Mouse (Mus musculus): ENCODE data around the gene Cd6. TPM values are rescaled to one million over a fixed set of nuclear protein-coding genes. Genes with fewer than 3 reads are reported as not detected.

Cd6 gene
- polyA plus RNA-seq, 1 experiment from 2014 or later: not detected

GRCm38 (mm10) chr19:10841721-10842626, 12.1 kb upstream of the Cd6 start:
- no peak overlapping the region for H3K9ac ChIP-seq (ENCODE audit: low read depth, low read length)
- no peak for ATAC-seq
- no peaks in the 10 kb centered on the region for H3K27me3 ChIP-seq (ENCODE audit: control insufficient read depth, insufficient read depth, low read depth, low read length)
- 61% methylated on average over 16 of the region's 16 CpGs for WGBS
- H3K4me1 ChIP-seq (ENCODE audit: control insufficient read depth, insufficient read depth, low read length): no peaks in the 10 kb centered on the region
- no peaks in the 10 kb centered on the region for H3K36me3 ChIP-seq (ENCODE audit: control insufficient read depth, insufficient read depth, low read length)
- H3K27ac ChIP-seq (ENCODE audit: low read length): no peak overlapping the region
- no peaks in the 10 kb centered on the region for H3K9me3 ChIP-seq (replicated peaks; ENCODE audit: control insufficient read depth, low read length, poor library complexity, severe bottlenecking)
- no peak overlapping the region for H3K4me3 ChIP-seq (ENCODE audit: low read depth, low read length)
- H3K4me2 ChIP-seq (ENCODE audit: low read length): no peak overlapping the region

GRCm38 (mm10) chr19:10839010-10839892, 9.4 kb upstream of the Cd6 start, which contains the start of gene Slc15a3:
Gene Slc15a3 (plus strand): TSS chr19:10839727.
- Histone ChIP-seq H3K9me3 (replicated peaks; ENCODE audit: control insufficient read depth, low read length, poor library complexity, severe bottlenecking) (no peaks in the 10 kb centered on the region), H3K9ac (ENCODE audit: low read depth, low read length) (no peak within 1 kb of the TSS), H3K36me3 (ENCODE audit: control insufficient read depth, insufficient read depth, low read length) (no peaks in the 10 kb centered on the region), H3K4me3 (ENCODE audit: low read depth, low read length) (no peak within 1 kb of the TSS), H3K27ac (ENCODE audit: low read length) (no peak within 1 kb of the TSS), H3K27me3 (ENCODE audit: control insufficient read depth, insufficient read depth, low read depth, low read length) (no peaks in the 10 kb centered on the region), H3K4me2 (ENCODE audit: low read length) (no peak within 1 kb of the TSS), H3K4me1 (ENCODE audit: control insufficient read depth, insufficient read depth, low read length) (no peaks in the 10 kb centered on the region)
- ATAC-seq: no peak
- 87% methylated on average over 15 of the region's 15 CpGs for WGBS

GRCm38 (mm10) chr19:10835671-10836070, 5.8 kb upstream of the Cd6 start:
- H3K27me3 ChIP-seq (ENCODE audit: control insufficient read depth, insufficient read depth, low read depth, low read length): no peaks in the 10 kb centered on the region
- H3K4me3 ChIP-seq (ENCODE audit: low read depth, low read length): no peak overlapping the region
- H3K27ac ChIP-seq (ENCODE audit: low read length): no peak overlapping the region
- H3K36me3 ChIP-seq (ENCODE audit: control insufficient read depth, insufficient read depth, low read length): no peaks in the 10 kb centered on the region
- no peak overlapping the region for H3K9ac ChIP-seq (ENCODE audit: low read depth, low read length)
- no peaks in the 10 kb centered on the region for H3K4me1 ChIP-seq (ENCODE audit: control insufficient read depth, insufficient read depth, low read length)
- 64% methylated on average over 3 of the region's 3 CpGs for WGBS
- H3K4me2 ChIP-seq (ENCODE audit: low read length): no peak overlapping the region
- H3K9me3 ChIP-seq (replicated peaks; ENCODE audit: control insufficient read depth, low read length, poor library complexity, severe bottlenecking): no peaks in the 10 kb centered on the region
- ATAC-seq: no peak

- H3K27ac ChIP-seq (ENCODE audit: low read length): no peak overlapping the region
- no peak overlapping the region for H3K9ac ChIP-seq (ENCODE audit: low read depth, low read length)
Observed at GRCm38 (mm10) chr19:10833611-10834010, 3.8 kb upstream of the Cd6 start.

GRCm38 (mm10) chr19:10832030-10832429, 2.2 kb upstream of the Cd6 start:
- Histone ChIP-seq H3K4me3 (ENCODE audit: low read depth, low read length) (no peak overlapping the region), H3K27ac (ENCODE audit: low read length) (no peak overlapping the region), H3K4me1 (ENCODE audit: control insufficient read depth, insufficient read depth, low read length) (no peaks in the 10 kb centered on the region), H3K9me3 (replicated peaks; ENCODE audit: control insufficient read depth, low read length, poor library complexity, severe bottlenecking) (no peaks in the 10 kb centered on the region), H3K27me3 (ENCODE audit: control insufficient read depth, insufficient read depth, low read depth, low read length) (no peaks in the 10 kb centered on the region), H3K4me2 (ENCODE audit: low read length) (no peak overlapping the region), H3K9ac (ENCODE audit: low read depth, low read length) (no peak overlapping the region), H3K36me3 (ENCODE audit: control insufficient read depth, insufficient read depth, low read length) (no peaks in the 10 kb centered on the region)
- 83% methylated on average over 3 of the region's 3 CpGs for WGBS
- no peak for ATAC-seq

More at GRCm38 (mm10) chr19:10833611-10834010, 3.8 kb upstream of the Cd6 start:
- WGBS: 81% methylated on average over 3 of the region's 3 CpGs
- Histone ChIP-seq H3K9me3 (replicated peaks; ENCODE audit: control insufficient read depth, low read length, poor library complexity, severe bottlenecking) (no peaks in the 10 kb centered on the region), H3K36me3 (ENCODE audit: control insufficient read depth, insufficient read depth, low read length) (no peaks in the 10 kb centered on the region), H3K27me3 (ENCODE audit: control insufficient read depth, insufficient read depth, low read depth, low read length) (no peaks in the 10 kb centered on the region), H3K4me1 (ENCODE audit: control insufficient read depth, insufficient read depth, low read length) (no peaks in the 10 kb centered on the region), H3K4me2 (ENCODE audit: low read length) (no peak overlapping the region), H3K4me3 (ENCODE audit: low read depth, low read length) (no peak overlapping the region)
- no peak for ATAC-seq

- no peak overlapping the region for H3K4me3 ChIP-seq (ENCODE audit: low read depth, low read length)
- no peak overlapping the region for H3K27ac ChIP-seq (ENCODE audit: low read length)
- 8% methylated on average over 5 of the region's 5 CpGs for WGBS
- no peaks in the 10 kb centered on the region for H3K27me3 ChIP-seq (ENCODE audit: control insufficient read depth, insufficient read depth, low read depth, low read length)
- no peak for ATAC-seq
- H3K36me3 ChIP-seq (ENCODE audit: control insufficient read depth, insufficient read depth, low read length): no peaks in the 10 kb centered on the region
- no peaks in the 10 kb centered on the region for H3K4me1 ChIP-seq (ENCODE audit: control insufficient read depth, insufficient read depth, low read length)
- H3K4me2 ChIP-seq (ENCODE audit: low read length): no peak overlapping the region
- no peaks in the 10 kb centered on the region for H3K9me3 ChIP-seq (replicated peaks; ENCODE audit: control insufficient read depth, low read length, poor library complexity, severe bottlenecking)
- no peak overlapping the region for H3K9ac ChIP-seq (ENCODE audit: low read depth, low read length)
Observed at GRCm38 (mm10) chr19:10831424-10831823, 1.6 kb upstream of the Cd6 start.

- Histone ChIP-seq H3K4me1 (ENCODE audit: control insufficient read depth, insufficient read depth, low read length) (no peaks in the 10 kb centered on the region), H3K4me3 (ENCODE audit: low read depth, low read length) (no peak overlapping the region), H3K27me3 (ENCODE audit: control insufficient read depth, insufficient read depth, low read depth, low read length) (no peaks in the 10 kb centered on the region), H3K36me3 (ENCODE audit: control insufficient read depth, insufficient read depth, low read length) (no peaks in the 10 kb centered on the region), H3K9ac (ENCODE audit: low read depth, low read length) (no peak overlapping the region), H3K4me2 (ENCODE audit: low read length) (no peak overlapping the region), H3K9me3 (replicated peaks; ENCODE audit: control insufficient read depth, low read length, poor library complexity, severe bottlenecking) (no peaks in the 10 kb centered on the region), H3K27ac (ENCODE audit: low read length) (no peak overlapping the region)
- ATAC-seq: no peak
- 94% methylated on average over 5 of the region's 5 CpGs for WGBS
Observed at GRCm38 (mm10) chr19:10828321-10828720, 1.5 kb downstream of the Cd6 start.

GRCm38 (mm10) chr19:10824061-10824460, 5.8 kb downstream of the Cd6 start:
- Histone ChIP-seq H3K27ac (ENCODE audit: low read length) (no peak overlapping the region), H3K4me2 (ENCODE audit: low read length) (no peak overlapping the region), H3K27me3 (ENCODE audit: control insufficient read depth, insufficient read depth, low read depth, low read length) (no peaks in the 10 kb centered on the region), H3K36me3 (ENCODE audit: control insufficient read depth, insufficient read depth, low read length) (no peaks in the 10 kb centered on the region), H3K4me1 (ENCODE audit: control insufficient read depth, insufficient read depth, low read length) (no peaks in the 10 kb centered on the region), H3K9me3 (replicated peaks; ENCODE audit: control insufficient read depth, low read length, poor library complexity, severe bottlenecking) (no peaks in the 10 kb centered on the region), H3K4me3 (ENCODE audit: low read depth, low read length) (no peak overlapping the region), H3K9ac (ENCODE audit: low read depth, low read length) (no peak overlapping the region)
- ATAC-seq: no peak
- 87% methylated on average over 7 of the region's 7 CpGs for WGBS

- 96% methylated on average over 4 of the region's 4 CpGs for WGBS
Observed at GRCm38 (mm10) chr19:10822534-10822933, 7.3 kb downstream of the Cd6 start.

More at GRCm38 (mm10) chr19:10822534-10822933, 7.3 kb downstream of the Cd6 start:
- ATAC-seq: no peak
- no peaks in the 10 kb centered on the region for H3K9me3 ChIP-seq (replicated peaks; ENCODE audit: control insufficient read depth, low read length, poor library complexity, severe bottlenecking)
- no peak overlapping the region for H3K4me3 ChIP-seq (ENCODE audit: low read depth, low read length)
- no peaks in the 10 kb centered on the region for H3K4me1 ChIP-seq (ENCODE audit: control insufficient read depth, insufficient read depth, low read length)
- H3K27me3 ChIP-seq (ENCODE audit: control insufficient read depth, insufficient read depth, low read depth, low read length): no peaks in the 10 kb centered on the region
- no peak overlapping the region for H3K9ac ChIP-seq (ENCODE audit: low read depth, low read length)
- no peak overlapping the region for H3K4me2 ChIP-seq (ENCODE audit: low read length)
- H3K36me3 ChIP-seq (ENCODE audit: control insufficient read depth, insufficient read depth, low read length): no peaks in the 10 kb centered on the region
- H3K27ac ChIP-seq (ENCODE audit: low read length): no peak overlapping the region
